Mouse (Mus musculus): ENCODE measurements around the gene Drc3. TPM values are rescaled to one million over a fixed set of nuclear protein-coding genes. Genes with fewer than 3 reads are reported as not detected.

The Drc3 gene
- polyA plus RNA-seq, 1 experiment, result 0.33 TPM

DNA sequence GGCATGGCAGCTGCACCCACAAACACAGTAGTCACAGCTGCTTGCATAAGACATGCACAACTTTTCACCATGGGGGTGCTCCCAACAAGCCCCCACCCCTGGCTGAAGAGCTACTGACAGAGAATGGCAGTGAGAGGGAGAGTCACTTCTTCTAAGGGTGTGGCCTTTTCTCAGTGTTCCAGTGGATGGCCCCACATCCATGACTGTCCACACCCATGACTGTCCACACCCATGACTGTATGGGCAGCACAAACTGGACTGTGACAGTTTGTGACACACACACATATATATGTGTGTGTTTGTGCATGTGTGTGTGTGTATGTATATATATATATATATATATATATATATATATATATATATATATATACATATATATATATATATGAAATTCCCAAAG is 43.3 kb upstream of the Drc3 start:
- Histone ChIP-seq H3K4me3 (ENCODE audit: low read depth, low read length) (no peak overlapping the region), H3K27ac (ENCODE audit: insufficient read depth, low read depth, low read length) (no peak overlapping the region), H3K4me1 (ENCODE audit: control insufficient read depth, insufficient read depth, insufficient read length, low read length) (peaks cover 19% of the 10 kb centered on the region; the same call in 1 of the 2 replicates), H3K27me3 (ENCODE audit: control insufficient read depth, insufficient read depth, low read length) (no peaks in the 10 kb centered on the region), H3K36me3 (ENCODE audit: control insufficient read depth, insufficient read depth, low read length) (no peaks in the 10 kb centered on the region)
- no peak for TF ChIP-seq POLR2A (IDR thresholded peaks at IDR 0.05; ENCODE audit: low read depth, low read length)
- no peak for TF ChIP-seq CTCF (IDR thresholded peaks at IDR 0.05; ENCODE audit: extremely low read depth, insufficient read length, insufficient replicate concordance, low read depth, low read length)

GRCm38 (mm10) chr11:60311025-60311854 is 41.9 kb upstream of the Drc3 start:
- Histone ChIP-seq H3K4me1 (ENCODE audit: control insufficient read depth, insufficient read depth, insufficient read length, low read length) (peaks cover 11% of the 10 kb centered on the region; the same call in 1 of the 2 replicates), H3K27ac (ENCODE audit: insufficient read depth, low read depth, low read length) (no peak overlapping the region), H3K36me3 (ENCODE audit: control insufficient read depth, insufficient read depth, low read length) (0 out of 2 replicates have a peak, but pooled peaks cover 1% of the 10 kb centered on the region), H3K4me3 (ENCODE audit: low read depth, low read length) (no peak overlapping the region), H3K27me3 (ENCODE audit: control insufficient read depth, insufficient read depth, low read length) (no peaks in the 10 kb centered on the region)
- WGBS, result 28% methylated on average over 8 of the region's 8 CpGs
- TF ChIP-seq POLR2A (IDR thresholded peaks at IDR 0.05; ENCODE audit: low read depth, low read length) (no peak), CTCF (IDR thresholded peaks at IDR 0.05; ENCODE audit: extremely low read depth, insufficient read length, insufficient replicate concordance, low read depth, low read length) (no peak)

- no peak overlapping the region for H3K27ac ChIP-seq (ENCODE audit: insufficient read depth, low read depth, low read length)
- H3K4me3 ChIP-seq (ENCODE audit: low read depth, low read length), result no peak overlapping the region
- H3K36me3 ChIP-seq (ENCODE audit: control insufficient read depth, insufficient read depth, low read length), result 0 out of 2 replicates have a peak, but pooled peaks cover 3% of the 10 kb centered on the region
- no peak for TF ChIP-seq CTCF (IDR thresholded peaks at IDR 0.05; ENCODE audit: extremely low read depth, insufficient read length, insufficient replicate concordance, low read depth, low read length)
- no peak for TF ChIP-seq POLR2A (IDR thresholded peaks at IDR 0.05; ENCODE audit: low read depth, low read length)
- H3K4me1 ChIP-seq (ENCODE audit: control insufficient read depth, insufficient read depth, insufficient read length, low read length), result peaks cover 18% of the 10 kb centered on the region
- H3K27me3 ChIP-seq (ENCODE audit: control insufficient read depth, insufficient read depth, low read length), result no peaks in the 10 kb centered on the region
- WGBS, result 54% methylated on average over 7 of the region's 7 CpGs
Observed at GRCm38 (mm10) chr11:60316250-60316649, 36.9 kb upstream of the Drc3 start.

GRCm38 (mm10) chr11:60316883-60317282 is 36.2 kb upstream of the Drc3 start:
- peaks cover 13% of the 10 kb centered on the region for H3K4me1 ChIP-seq (ENCODE audit: control insufficient read depth, insufficient read depth, insufficient read length, low read length)
- H3K36me3 ChIP-seq (ENCODE audit: control insufficient read depth, insufficient read depth, low read length), result 0 out of 2 replicates have a peak, but pooled peaks cover 3% of the 10 kb centered on the region
- TF ChIP-seq POLR2A (IDR thresholded peaks at IDR 0.05; ENCODE audit: low read depth, low read length) (no peak), CTCF (IDR thresholded peaks at IDR 0.05; ENCODE audit: extremely low read depth, insufficient read length, insufficient replicate concordance, low read depth, low read length) (no peak)
- H3K4me3 ChIP-seq (ENCODE audit: low read depth, low read length), result no peak overlapping the region
- 85% methylated on average over 8 of the region's 8 CpGs for WGBS
- no peak overlapping the region for H3K27ac ChIP-seq (ENCODE audit: insufficient read depth, low read depth, low read length)
- no peaks in the 10 kb centered on the region for H3K27me3 ChIP-seq (ENCODE audit: control insufficient read depth, insufficient read depth, low read length)

DNA sequence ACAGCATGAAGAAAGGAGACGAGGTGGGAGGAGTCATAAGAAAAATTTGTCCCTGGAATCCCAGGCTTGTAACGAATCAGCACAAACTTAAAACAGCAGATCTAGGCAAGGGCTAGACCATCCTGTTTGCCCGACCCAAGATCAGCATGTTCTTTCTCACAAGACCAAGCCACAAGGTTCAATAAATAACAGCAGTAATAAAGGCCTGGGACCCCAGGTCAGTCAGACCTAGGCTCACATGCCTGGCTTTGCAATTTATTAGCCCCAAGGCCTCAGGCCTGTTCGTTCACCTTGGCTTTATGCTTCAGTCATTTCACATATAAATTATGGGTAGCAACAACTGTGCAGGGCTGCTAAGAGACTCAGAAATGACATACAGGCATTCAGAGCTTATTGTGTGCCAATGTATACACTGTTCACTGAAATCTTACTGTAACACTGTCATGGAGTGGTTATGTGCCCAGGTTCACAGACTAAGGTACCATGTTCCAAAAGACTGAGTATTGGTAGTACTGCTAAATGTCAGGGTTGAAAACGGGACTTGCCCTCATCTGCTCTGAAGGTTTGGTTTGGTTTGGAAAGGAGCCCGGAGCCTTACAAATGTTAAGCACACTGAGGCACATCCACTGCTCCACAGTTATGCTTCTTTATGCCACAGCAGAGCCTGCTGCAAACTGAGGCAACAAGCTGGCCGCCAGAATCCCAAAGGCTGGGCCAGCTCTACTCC is 35.6 kb upstream of the Drc3 start:
- Histone ChIP-seq H3K27me3 (ENCODE audit: control insufficient read depth, insufficient read depth, low read length) (no peaks in the 10 kb centered on the region), H3K36me3 (ENCODE audit: control insufficient read depth, insufficient read depth, low read length) (0 out of 2 replicates have a peak, but pooled peaks cover 3% of the 10 kb centered on the region), H3K4me3 (ENCODE audit: low read depth, low read length) (no peak overlapping the region), H3K4me1 (ENCODE audit: control insufficient read depth, insufficient read depth, insufficient read length, low read length) (peaks cover 13% of the 10 kb centered on the region), H3K27ac (ENCODE audit: insufficient read depth, low read depth, low read length) (no peak overlapping the region)
- no peak for TF ChIP-seq CTCF (IDR thresholded peaks at IDR 0.05; ENCODE audit: extremely low read depth, insufficient read length, insufficient replicate concordance, low read depth, low read length)
- TF ChIP-seq POLR2A (IDR thresholded peaks at IDR 0.05; ENCODE audit: low read depth, low read length), result no peak
- 82% methylated on average over 7 of the region's 7 CpGs for WGBS

DNA sequence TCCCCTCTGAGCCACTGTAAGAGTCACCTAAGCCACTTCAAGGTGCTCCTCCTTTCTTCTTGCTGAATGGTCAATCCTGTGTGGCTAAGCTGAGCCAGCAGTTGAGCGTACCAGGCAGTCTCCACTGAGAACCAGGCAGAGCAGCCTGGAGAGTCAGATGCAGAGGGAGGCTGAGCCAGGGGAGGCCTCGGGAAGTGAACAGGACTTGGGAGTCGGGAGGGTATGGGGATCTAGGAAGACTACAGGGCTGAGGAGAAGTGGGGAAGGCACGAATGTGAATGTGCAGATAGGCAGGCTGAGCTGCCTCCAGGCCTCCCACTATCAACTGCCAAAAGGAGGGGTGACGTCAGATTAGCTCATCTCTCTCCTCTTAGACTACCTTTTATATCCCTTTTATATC is 34.4 kb upstream of the Drc3 start:
- Histone ChIP-seq H3K27me3 (ENCODE audit: control insufficient read depth, insufficient read depth, low read length) (no peaks in the 10 kb centered on the region), H3K27ac (ENCODE audit: insufficient read depth, low read depth, low read length) (no peak overlapping the region), H3K4me3 (ENCODE audit: low read depth, low read length) (no peak overlapping the region), H3K36me3 (ENCODE audit: control insufficient read depth, insufficient read depth, low read length) (0 out of 2 replicates have a peak, but pooled peaks cover 3% of the 10 kb centered on the region), H3K4me1 (ENCODE audit: control insufficient read depth, insufficient read depth, insufficient read length, low read length) (peaks cover 13% of the 10 kb centered on the region)
- 81% methylated on average over 5 of the region's 5 CpGs for WGBS
- no peak for TF ChIP-seq CTCF (IDR thresholded peaks at IDR 0.05; ENCODE audit: extremely low read depth, insufficient read length, insufficient replicate concordance, low read depth, low read length)
- no peak for TF ChIP-seq POLR2A (IDR thresholded peaks at IDR 0.05; ENCODE audit: low read depth, low read length)

All from small intestine, adult 2 months (tissue).